Mouse (Mus musculus) C2C12 (cell line): ENCODE data around the gene Scmh1.

Experiments
- CTCF ChIP-seq: IDR thresholded peaks from one replicate; pipeline ENCODE4 v1.5.1; 2011; ENCODE audit not compliant: control insufficient read depth, insufficient read depth, insufficient read length
- USF1 ChIP-seq: IDR thresholded peaks from one replicate; pipeline ENCODE4 v1.6.1; 2011; ENCODE audit warnings: low read depth, mild to moderate bottlenecking, control low read depth, moderate library complexity

DNA sequence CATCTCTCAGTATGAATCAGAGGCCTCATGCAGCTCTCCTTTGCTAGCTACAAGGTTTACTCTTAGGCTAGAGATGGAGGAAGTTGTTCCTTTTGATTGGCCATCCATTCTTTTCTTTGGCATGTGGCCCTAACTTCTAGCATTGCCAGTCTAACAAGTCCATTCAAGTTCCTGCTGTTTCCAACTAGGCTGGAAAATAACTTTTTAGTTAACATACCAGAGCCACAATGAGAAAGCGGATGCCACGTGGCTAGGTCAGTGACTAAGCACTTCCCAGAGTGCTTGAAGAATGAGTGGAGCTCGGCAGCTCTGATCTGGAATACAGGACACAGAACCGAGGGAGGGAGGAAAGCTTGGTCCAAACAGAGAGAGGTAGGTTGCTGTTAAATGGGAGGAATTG lies 112.3 kb downstream of the Scmh1 start:
- TF ChIP-seq CTCF: no peak
- TF ChIP-seq USF1: peak; percentile 90
